Mouse (Mus musculus) NIH3T3 (cell line): ENCODE measurements at regions not wholly inside any gene's neighbourhood (a gene's known extent, or its start where the extent isn't known, plus 50 kb on each side); places are given as distances from the start of the nearest gene placed in this dataset.
A peak's percentile ranks its signal among the peaks of the same experiment; 100 is the strongest.

Source experiments
- DNase-seq: peaks from one replicate; pipeline ENCODE4 v3.0.0-alpha.2; 2012; ENCODE audit warnings: low read depth

DNA sequence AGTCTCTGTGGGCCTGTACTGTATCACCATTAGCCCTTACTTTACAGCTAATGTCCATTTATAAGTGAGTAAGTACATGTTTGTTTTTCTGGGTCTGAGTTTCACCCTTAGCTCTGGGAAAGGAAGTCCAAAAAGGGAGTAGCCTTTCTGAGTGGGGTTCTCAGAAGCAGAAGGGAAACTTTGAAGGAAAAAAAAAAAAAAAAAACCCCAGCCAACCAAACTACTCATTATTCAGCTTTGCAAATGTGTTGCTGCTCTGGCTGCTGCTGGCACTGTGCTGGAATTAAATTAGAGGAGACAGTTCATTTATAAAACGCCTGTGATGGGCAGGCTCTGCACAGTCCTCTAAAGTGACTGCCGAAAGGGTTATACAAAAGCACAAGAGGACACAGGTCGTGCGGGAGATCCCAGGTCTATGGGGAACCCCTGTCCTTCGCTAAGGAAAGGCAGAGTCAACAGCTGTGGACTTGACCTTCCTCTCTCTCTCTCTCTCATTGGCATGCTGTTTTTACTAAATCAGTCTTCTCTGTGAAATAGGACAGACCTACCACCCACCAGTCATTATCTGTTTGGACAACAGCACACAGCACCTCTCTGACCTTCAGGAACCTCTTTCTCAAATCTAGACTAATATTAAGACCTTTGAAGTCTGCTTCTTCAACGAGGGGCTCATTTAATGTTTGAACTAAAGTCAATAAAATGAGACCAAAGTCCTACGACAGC, 165.4 kb downstream of the Cd47 start:
- DNase-seq = no peak

DNA sequence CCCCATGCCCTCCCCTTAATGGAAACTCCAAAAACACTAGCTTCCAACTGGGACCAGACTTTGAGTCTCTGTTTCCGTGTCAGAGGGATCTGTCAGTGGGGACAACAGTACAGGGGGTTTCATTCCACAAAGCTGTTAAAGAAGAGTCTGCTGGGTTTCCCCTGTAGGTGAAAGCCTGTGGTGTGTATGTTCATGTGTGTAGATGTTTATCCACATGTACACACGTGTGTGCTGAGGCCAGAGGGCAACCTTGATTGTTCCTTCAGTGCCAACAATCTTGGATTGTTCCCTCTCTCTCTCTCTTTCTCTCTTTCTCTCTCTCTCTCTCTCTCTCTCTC, 165.9 kb downstream of the Cd47 start:
- no peak for DNase-seq

DNA sequence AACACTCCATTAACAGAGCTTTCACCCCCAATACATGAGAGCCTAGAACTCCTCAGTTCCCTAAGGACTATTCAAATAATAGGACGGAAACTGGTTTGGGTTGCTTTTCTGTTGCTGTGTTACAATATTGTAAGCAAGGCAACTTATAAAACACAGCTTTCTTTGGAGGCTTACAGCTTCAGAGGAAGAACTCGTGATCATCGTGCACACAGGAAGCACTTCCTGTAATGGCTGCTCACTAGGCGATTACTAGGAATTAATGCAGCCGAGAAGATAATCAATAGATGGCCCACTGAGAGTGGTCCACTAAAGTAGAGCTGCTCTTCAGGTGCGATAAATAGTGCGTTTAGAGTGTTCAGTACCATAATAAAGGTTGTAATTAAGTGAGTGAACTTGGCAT, 166.8 kb downstream of the Cd47 start:
- DNase-seq = no peak

DNA sequence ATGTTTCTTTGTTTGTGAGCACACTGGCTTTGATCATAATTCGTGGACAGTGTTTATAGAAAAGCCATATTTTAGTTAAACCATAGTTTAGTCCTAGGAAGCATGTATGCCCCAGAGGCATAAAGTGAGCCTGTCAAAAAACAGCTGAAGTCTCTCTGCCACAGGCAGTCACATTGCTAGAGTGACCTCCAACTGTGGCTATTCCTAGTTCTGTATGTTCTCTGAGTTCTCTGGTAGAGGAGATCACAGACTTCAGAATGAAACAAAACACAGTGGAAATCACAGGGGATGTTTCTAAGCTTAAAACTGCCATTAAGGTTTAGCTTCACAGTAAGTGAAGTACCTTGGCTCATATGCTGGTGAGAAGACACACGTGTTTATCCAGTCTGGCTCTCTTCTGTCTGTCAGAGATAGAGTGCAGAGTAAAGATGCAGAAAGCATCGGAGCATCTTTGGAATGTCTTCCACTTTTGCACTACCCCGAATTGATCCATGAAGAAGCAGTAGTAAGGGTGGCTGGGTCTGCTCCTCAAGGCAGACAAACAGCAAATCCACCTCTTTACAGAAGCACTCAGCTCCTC, 168.0 kb downstream of the Cd47 start:
- DNase-seq = no peak

DNA sequence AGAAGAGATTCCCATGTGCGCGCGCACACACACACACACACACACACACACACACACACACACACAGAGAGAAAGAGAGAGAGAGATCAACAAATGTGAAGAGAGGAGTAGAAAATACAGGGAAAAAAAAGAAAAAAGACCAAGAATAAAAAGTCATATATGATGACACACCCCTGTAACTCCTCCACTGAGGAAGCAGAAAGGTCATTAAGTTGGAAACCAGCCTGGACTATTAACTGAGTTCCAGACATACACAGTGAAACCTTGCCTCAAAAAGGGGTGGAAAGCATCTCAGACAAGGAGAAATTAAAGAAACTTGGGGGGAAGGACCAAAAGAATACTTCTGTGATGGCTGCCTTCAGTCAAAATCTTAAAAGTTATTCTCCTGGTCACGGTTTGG, 168.7 kb downstream of the Cd47 start:
- peak; percentile 54 for DNase-seq

DNA sequence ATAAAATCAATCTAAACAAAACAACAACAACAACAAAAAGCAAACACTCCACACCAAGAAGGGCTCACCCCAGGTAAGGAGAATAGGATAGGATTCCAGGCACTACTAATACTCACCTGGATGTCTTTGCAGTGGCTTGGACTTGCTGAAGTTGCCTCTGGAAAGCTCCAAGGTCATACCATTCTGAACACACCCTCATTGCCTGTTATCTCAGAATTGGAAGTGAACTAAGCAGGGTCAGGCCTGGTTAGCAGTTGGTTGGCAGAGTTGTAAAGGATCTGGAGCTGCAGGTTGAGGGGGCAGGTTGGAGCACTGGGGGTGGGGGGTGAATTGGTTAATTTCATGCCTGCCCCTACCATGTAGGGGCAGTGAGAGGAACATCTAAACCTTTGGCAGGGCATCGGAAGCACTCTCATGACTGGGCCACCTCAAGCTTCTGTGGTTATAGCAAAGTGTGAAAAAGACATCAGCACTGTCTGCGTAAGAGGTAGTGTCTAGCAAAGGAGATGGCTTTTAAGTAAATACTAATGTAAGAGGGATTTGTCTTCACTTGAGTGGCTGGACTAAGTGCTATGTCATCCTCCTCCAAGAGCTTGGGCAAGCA, 169.5 kb downstream of the Cd47 start:
- DNase-seq = no peak

DNA sequence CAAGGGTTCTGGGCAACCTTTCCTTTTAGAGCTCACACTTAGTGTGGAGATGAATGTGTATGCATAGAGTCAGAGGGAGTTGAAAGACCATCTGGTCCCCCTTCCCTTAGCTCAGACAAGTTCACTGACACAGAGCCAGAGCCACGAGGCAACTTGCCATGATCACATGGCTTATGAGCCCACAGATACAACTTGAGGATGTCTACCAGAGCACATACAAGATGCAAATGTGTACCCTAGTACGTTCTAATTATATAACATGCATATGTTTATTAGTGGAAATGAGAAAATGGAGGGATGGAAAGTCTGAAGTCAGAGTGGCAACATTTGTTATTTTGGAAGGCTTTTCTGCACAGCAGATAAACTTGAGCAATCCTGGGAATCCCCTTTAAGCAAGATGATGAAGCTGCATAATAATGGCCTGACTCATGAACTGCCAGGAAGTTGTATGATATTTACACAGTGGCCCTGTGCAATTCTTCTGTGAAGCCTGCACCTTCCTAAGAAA, 170.0 kb downstream of the Cd47 start:
- DNase-seq = peak; percentile 79

DNA sequence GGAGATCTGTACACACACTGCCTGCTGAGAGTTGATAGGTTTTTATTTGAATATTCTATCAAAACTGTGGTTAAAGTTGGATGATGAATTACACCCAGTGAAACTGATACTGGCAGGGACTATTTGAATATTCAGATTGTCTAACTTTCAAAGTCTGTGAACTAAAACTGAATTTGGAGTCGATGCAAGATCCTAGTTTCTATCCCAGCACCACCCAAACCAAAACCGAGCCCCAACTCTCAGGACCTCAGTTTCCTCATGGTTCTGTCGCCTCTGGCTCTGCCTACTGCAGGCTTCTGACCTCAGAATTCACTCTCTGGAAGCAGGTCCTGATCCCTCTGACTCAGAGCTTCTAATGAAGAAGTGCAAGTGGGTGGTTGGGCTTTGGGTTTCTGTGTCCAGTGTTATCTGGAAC, 170.8 kb downstream of the Cd47 start:
- DNase-seq = peak; percentile 30

DNA sequence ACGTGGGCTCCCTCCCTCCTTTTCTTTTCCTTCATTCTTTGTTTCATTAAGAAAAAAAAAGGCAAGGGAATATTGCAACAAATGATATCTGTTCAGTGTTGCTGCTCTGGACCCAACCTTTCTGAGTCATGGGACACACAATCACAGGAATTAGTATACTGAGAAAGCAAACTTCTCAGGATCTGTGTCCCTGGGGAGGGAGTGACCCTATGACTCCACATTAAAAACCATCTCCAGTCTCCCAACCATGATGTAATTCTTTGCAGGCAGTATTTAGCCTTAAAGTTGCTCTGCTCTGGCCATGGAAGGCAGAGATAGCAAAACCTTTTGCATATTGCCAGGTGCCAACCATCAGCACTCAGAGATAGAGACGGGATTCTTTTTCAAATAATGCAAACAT, 176.9 kb downstream of the Cd47 start:
- no peak for DNase-seq

DNA sequence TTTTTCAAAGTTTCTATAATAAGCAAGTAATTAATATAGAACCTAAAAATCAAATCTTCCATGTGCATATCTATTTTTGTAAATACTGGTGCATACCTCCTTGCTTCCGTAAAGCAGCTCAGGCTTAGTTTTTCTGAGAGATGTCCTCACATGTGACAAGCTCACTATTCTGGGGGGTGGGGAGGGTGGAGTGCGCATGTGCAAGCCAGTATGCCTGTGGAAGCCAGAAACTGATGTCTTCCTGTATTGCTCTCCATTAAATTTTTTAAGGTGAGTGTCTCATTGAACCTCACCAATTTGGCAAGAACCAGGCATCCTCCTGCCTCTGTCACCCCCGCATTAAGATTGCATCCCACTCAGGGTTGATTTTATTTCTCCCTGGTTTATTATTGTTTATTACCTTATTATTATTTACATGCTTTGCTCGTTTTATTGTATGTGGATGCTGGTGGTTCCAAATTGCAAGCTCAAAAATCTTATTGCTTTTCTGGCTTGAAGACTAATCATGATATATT, 179.2 kb downstream of the Cd47 start:
- DNase-seq = no peak

DNA sequence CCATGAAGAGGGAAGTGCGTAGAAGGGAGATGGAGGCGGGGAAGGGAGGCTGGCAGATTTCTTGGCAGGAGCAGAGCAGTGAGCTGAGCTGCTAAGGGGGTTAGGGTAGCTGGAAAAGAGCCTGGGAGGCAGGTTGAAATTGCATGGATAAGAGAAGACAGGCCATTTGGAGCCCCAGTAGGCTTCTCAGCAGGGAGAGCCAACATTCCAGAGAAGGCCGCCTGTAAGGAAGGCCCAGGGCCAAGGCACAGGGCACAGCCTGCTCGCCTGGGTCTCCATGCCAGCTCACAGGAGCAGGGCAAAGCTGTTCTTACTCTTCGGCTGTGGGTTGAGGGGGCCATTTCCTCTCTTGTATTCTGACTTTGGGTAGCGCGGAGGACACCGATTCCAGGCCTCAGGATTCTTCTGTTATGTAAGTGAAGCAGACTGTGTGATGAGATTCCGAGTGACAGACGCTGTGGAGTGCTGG, 179.9 kb downstream of the Cd47 start:
- no peak for DNase-seq

DNA sequence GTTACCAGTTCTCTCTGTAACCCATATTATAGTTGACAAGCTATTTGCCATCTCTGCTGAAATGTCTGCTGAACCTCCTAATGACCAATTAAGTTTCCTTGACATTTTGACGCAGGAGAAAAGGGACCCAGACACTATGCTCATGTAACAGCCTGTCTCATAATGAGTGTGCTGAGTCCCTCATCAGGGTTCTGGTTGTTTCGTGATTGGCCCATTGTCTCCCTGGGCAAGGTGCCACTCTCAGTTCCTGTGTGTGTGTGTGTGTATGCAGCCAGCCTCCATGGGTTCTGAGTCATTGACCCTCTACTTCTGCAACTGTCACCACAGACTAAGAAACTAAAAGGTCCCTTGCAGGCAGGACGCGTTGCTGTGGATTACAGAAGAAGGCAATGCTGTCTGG, 181.8 kb downstream of the Cd47 start:
- peak; percentile 8 for DNase-seq

DNA sequence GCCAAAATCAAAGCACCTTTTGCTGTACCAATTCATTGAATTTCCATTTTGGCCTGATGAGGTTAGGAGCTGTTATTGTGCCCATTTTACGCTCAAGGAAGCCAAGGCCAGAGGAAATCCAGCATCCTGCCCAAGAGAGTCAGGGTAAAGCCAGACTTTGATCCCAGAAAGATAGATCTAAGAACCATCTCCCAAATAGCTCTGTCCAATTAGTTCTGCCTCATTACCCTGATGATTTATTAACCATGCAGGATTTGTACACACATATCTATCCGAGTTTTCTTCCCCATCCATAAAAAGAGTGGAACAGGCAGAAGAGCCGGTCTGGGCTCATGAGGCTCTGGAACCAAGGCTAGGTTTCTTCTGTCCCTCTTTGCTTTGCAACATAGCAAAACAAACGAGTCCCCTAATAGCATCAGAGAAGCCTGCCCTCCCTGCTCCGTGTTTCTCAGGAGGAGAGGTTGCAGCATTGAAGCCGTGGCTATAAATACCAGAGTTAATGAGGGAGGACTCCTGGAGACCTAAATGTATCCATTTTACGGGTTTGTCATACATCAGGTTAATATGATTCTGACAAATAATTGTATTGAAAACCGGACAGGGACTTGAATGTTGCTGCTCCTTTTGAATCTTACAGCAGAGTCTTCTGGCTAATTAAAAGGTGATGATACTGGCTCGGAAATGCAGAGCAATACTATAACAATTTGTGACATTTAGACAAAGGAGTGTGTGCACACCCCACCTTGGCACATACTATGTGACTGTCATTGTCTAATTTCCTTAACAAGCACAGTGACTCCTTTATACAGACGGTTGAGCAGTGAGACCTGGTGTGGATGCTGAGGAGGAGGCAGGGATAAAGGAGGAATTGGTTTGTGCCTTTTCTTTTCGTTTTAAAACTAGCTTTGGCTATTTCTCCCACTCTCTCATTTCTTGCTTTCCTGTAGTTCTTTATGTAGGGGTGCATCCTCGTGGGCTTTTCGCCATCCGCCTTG, 185.0 kb downstream of the Cd47 start:
- no peak for DNase-seq

DNA sequence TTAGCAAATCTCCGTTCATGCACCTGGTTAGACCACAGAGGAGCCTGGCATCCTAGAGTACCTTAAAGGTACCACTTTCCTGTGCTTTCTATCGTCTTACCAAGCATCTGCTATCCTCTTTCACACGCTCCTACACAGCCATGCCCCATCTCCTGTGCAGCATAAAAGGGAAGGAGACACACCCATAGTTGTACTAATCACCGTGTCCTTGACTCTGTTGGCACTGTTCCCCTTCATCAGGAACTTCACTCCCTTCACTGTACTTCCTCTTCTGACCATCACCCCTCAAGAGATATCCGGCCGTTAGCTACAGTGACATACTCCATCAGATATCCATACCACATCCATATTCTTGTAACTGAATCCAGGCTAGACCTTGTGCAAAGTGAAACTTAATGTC, 186.6 kb downstream of the Cd47 start:
- no peak for DNase-seq

DNA sequence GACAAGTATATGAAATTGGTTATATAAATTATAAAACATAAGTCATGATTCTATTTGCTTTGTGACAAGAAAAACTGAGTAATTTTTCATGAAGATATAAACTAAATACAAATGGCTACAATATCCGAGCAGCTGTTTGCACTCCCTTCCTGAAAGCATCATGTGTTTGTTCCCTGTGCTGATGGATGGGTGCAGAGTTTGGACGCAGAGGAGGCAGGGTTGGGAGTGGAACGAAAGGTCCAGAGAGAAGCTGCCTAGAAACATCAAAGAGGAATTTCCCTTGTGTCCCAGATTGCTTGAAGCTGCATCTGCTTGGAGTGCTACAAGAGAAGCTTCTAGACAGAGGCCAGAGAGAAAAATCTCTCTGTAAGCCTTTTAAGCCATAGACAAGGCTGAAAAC, 195.5 kb downstream of the Cd47 start:
- DNase-seq = no peak

DNA sequence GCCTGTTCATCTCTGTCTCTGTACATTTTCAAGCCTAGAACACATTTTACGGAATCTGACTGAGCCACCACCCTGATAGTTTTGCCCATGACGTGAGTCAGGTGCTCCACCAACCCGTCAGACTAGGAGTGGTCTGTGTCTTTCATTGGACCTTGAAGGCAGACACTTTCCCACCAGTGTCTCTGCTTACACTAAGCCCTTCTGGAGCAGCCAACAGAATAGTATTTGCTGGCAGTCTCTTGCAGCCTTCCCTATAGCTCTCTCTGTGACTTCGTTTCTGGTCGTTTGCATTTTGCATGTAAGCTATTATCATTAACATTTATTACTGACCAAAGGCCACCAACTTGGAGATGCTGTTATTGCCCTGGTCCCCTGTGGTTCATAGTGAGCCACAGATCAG, 196.3 kb downstream of the Cd47 start:
- no peak for DNase-seq

DNA sequence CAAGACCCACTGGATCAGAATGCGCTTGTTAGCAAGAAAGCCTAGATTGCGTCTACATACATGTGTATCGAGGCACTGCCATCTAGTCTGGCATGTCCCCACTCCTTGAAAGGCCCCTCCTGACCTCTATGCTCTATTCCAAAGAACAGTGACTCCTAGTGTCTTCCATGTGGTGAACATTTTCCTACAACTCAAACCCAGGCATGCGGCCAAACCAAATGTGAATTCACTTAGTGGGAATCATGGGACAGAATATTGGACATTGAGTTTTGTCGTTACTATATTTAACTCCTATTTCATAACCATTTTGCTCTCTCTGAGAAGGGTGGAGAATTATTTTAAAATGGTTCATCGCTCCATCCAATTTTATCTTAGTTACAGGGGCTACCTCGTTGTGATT, 196.7 kb downstream of the Cd47 start:
- peak; percentile 89 for DNase-seq

DNA sequence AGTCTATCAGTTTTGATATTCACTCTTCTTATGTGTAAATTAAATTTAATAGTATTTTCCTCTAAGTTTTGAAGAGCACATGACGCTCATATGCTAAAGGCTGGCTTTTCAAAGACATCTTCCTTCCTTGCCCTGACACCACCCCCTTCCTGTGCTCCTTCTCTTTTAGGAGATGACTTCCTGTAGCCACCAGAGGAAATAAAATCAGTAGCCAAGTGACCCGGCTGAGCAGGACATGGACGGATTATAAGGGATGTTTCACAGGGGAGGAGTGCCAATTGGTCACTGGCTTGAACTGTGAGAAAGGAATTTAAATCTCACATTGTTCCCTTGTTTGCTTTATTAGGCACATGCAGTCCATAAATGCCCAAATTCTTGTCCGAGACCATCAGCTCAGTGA, 200.5 kb downstream of the Cd47 start:
- DNase-seq = no peak

DNA sequence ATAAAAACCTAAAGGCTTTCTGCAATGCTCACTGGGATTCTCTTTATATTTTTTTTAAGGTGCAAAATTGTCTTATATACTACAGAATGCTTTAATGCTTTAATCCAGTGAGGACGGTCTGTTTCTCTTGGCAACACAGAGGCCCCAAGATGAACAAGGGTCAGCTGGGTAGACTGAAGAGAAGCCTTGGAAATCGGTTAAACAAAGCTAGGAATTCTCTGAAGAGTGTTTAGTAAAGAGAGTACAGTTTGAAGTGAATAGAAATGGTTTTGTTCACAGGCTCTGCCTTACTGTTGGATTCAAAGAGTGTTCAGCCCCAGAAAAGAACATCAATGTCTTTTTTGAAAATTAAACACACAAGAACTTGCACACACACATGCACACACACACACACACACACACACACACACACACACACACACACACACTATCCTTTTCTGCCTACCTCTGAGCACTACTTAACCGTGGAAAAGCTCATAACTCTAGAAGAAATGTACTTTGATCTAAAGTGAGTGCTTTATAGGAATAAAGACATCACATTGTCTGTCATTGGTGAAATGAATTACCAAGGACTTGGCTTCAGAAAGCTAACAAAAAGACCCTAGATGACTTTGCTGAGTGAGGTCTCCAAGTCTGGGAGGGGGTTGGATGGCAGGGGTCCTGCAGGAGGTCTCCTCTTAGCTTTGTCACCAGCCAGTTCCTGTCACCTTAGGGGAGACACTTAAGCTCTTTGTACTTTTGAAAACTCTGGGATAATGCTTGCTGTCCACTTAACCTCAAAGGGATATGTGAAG, 201.5 kb downstream of the Cd47 start:
- no peak for DNase-seq

DNA sequence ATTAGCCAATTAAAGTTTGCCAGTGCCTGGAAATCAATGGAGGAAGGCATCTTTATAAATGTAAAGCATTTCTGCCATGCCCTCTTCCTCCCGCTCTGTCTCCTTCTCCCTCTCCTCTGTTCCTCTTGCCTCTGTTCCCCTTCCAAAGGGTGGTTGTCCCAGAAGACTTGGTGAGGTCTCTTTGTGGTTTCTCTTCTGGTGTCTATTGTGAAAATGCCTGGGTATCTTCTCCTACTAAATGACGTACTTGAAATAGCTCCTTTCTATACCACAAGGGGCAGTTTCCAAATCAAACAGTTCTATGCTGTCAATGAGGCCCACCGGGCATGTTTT, 202.1 kb downstream of the Cd47 start:
- no peak for DNase-seq

DNA sequence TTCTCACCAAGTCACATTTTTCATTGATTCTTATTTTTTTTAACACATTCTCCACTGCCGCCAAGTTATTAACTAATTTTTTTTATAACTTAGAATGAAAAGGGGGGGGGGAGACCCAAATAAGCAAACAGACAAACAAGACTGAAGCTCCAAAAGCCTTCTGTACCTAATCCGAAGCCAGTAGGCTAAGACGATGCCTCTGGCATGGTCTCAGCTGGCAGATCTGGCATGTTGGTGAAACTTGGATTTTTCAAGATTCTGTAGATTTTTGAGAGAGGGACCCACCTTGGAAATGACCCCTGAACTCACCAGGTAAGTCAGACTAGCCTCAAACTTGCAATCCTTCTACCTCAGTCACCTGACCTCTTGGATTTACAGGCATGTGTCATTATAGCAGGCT, 208.7 kb downstream of the Cd47 start:
- DNase-seq = no peak
